Mouse (Mus musculus) testis, adult 2 months (tissue): ENCODE measurements at regions not wholly inside any gene's neighbourhood (a gene's known extent, or its start where the extent isn't known, plus 50 kb on each side); places are given as distances from the start of the nearest gene placed in this dataset.

Source experiments
- H3K27ac ChIP-seq: fragments of 200-500 bp; 2 replicates; pipeline ENCODE4 v1.5.1; 2012; ENCODE audit warnings: low read depth, low read length; ENCODE audit not compliant: control insufficient read depth, insufficient read depth
- H3K27me3 ChIP-seq: fragments of 200-500 bp; 2 replicates; pipeline ENCODE4 v1.6.1; 2012; ENCODE audit warnings: mild to moderate bottlenecking, low read length, moderate library complexity; ENCODE audit not compliant: control insufficient read depth, insufficient read depth
- H3K36me3 ChIP-seq: fragments of 200-500 bp; 2 replicates; pipeline ENCODE4 v1.6.1; 2012; ENCODE audit warnings: mild to moderate bottlenecking, low read length; ENCODE audit not compliant: control insufficient read depth, insufficient read depth
- H3K4me1 ChIP-seq: fragments of 200-500 bp; 2 replicates; pipeline ENCODE4 v1.6.1; 2012; ENCODE audit warnings: low read length; ENCODE audit not compliant: control insufficient read depth, insufficient read depth
- H3K4me3 ChIP-seq: fragments of 200-500 bp; 2 replicates; pipeline ENCODE4 v1.5.1; 2012; ENCODE audit warnings: low read depth, mild to moderate bottlenecking, low read length, moderate library complexity, mixed read lengths; ENCODE audit not compliant: control insufficient read depth
- CTCF ChIP-seq: fragments of 200-500 bp; IDR thresholded peaks from 2 replicates; pipeline ENCODE4 v1.5.1; 2012; ENCODE audit warnings: low read depth, mild to moderate bottlenecking, inconsistent platforms, low read length, moderate library complexity; ENCODE audit not compliant: control insufficient read depth, insufficient read depth, insufficient replicate concordance
- POLR2A ChIP-seq: fragments of 200-500 bp; IDR thresholded peaks from 2 replicates; pipeline ENCODE4 v1.6.1; 2012; ENCODE audit warnings: low read depth, mild to moderate bottlenecking, inconsistent platforms, low read length, moderate library complexity; ENCODE audit not compliant: control insufficient read depth

GRCm38 (mm10) chr12:25784401-25784800 is 630.7 kb downstream of the Rnf144a start:
- Histone ChIP-seq H3K4me1 (no peaks in the 10 kb centered on the region), H3K4me3 (no peak overlapping the region), H3K27me3 (no peaks in the 10 kb centered on the region), H3K27ac (no peak overlapping the region), H3K36me3 (no peaks in the 10 kb centered on the region)
- TF ChIP-seq CTCF = no peak
- no peak for TF ChIP-seq POLR2A

- Histone ChIP-seq H3K4me1 (no peaks in the 10 kb centered on the region), H3K36me3 (no peaks in the 10 kb centered on the region), H3K27me3 (no peaks in the 10 kb centered on the region), H3K27ac (no peak overlapping the region), H3K4me3 (no peak overlapping the region)
- TF ChIP-seq POLR2A (no peak), CTCF (no peak)
Measured at GRCm38 (mm10) chr12:25782972-25783717, 631.9 kb downstream of the Rnf144a start.

- TF ChIP-seq CTCF (no peak), POLR2A (no peak)
- no peaks in the 10 kb centered on the region for H3K27me3 ChIP-seq
- H3K4me3 ChIP-seq = no peak overlapping the region
- H3K36me3 ChIP-seq = no peaks in the 10 kb centered on the region
- H3K27ac ChIP-seq = no peak overlapping the region
- no peaks in the 10 kb centered on the region for H3K4me1 ChIP-seq
Measured at GRCm38 (mm10) chr12:25771856-25772255, 643.2 kb downstream of the Rnf144a start.

- Histone ChIP-seq H3K27me3 (no peaks in the 10 kb centered on the region), H3K4me3 (no peak overlapping the region), H3K4me1 (no peaks in the 10 kb centered on the region), H3K36me3 (no peaks in the 10 kb centered on the region), H3K27ac (no peak overlapping the region)
- TF ChIP-seq POLR2A (no peak), CTCF (no peak)
Measured at GRCm38 (mm10) chr12:25768644-25769043, 646.4 kb downstream of the Rnf144a start.

GRCm38 (mm10) chr12:25763061-25763460 is 652.0 kb downstream of the Rnf144a start:
- no peak overlapping the region for H3K27ac ChIP-seq
- H3K4me1 ChIP-seq = no peaks in the 10 kb centered on the region
- no peak overlapping the region for H3K4me3 ChIP-seq
- no peaks in the 10 kb centered on the region for H3K36me3 ChIP-seq
- TF ChIP-seq POLR2A (no peak), CTCF (no peak)
- H3K27me3 ChIP-seq = no peaks in the 10 kb centered on the region

GRCm38 (mm10) chr12:25757014-25757413 is 658.0 kb downstream of the Rnf144a start:
- Histone ChIP-seq H3K4me3 (no peak overlapping the region), H3K27me3 (no peaks in the 10 kb centered on the region), H3K27ac (no peak overlapping the region), H3K4me1 (no peaks in the 10 kb centered on the region), H3K36me3 (no peaks in the 10 kb centered on the region)
- TF ChIP-seq CTCF (no peak), POLR2A (no peak)

GRCm38 (mm10) chr12:25733801-25734200 is 636.9 kb upstream of the Id2 start:
- TF ChIP-seq CTCF = no peak
- TF ChIP-seq POLR2A = no peak
- Histone ChIP-seq H3K36me3 (no peaks in the 10 kb centered on the region), H3K27me3 (no peaks in the 10 kb centered on the region), H3K4me3 (no peak overlapping the region), H3K4me1 (no peaks in the 10 kb centered on the region), H3K27ac (no peak overlapping the region)
